Mouse (Mus musculus) megakaryocyte, embryonic 14.5 days (primary cell): ENCODE data around the gene Gm5901.

Source experiments
- FLI1 ChIP-seq: IDR thresholded peaks from 2 replicates; pipeline ENCODE4 v1.6.1; 2012; ENCODE audit warnings: low read length, inconsistent platforms, mixed read lengths
- GATA1 ChIP-seq: IDR thresholded peaks from 3 replicates; pipeline ENCODE4 v1.6.1; 2012; ENCODE audit warnings: mixed read lengths, low read length, inconsistent platforms, borderline replicate concordance

DNA sequence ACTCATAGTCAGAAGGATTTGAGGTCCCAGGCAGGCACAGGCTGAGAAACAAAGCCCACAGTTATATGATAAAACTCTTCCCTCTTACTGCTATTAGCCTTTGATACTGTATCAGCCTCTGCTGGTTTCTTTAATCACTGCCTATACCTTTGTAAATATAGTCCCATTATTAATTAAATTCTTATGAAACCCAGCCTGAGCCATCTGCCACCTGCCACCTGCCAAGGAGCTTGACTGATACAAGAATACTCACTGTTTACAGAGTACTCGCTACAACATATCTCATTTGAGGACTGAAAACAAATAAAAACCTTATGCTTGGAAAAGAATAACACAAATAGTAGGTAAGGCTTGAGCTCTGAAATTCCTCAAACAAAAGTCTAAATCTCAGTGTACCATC, 19.8 kb downstream of the Gm5901 start:
- TF ChIP-seq GATA1 = no peak
- no peak for TF ChIP-seq FLI1
